Mouse (Mus musculus): ENCODE data around the gene Pgs1. TPM values are rescaled to one million over a fixed set of nuclear protein-coding genes. Genes with fewer than 3 reads are reported as not detected.

Pgs1 gene
- polyA plus RNA-seq, 1 experiment from 2014 or later = 29.6 TPM

DNA sequence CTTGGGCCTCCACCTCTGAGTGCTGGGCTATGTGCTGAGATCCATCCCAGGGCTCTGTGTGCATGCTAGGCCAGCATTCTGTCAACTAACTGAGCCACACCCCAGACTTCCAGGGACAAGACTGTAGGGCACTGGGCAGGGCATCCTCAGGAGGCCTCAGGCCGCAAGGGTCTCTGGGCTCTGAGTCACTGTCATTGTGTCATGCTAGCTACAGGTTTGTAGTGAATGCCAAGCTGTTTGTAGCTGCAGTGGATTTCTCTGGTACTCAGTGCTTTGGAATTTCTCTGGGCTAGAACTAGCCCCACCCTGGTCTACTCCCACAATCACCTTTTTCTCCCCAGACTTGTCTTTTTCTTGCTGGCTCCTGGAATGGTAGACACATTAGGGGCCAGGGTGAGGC is 26.5 kb downstream of the Pgs1 start:
- H3K4me1 ChIP-seq (replicated peaks; ENCODE audit: insufficient read depth, low read length) = peaks cover 21% of the 10 kb centered on the region
- 100% methylated on average over 1 of the region's 1 CpGs for WGBS
- ATAC-seq (replicated peaks; ENCODE audit: low FRiP score, low read depth) = no peak

DNA sequence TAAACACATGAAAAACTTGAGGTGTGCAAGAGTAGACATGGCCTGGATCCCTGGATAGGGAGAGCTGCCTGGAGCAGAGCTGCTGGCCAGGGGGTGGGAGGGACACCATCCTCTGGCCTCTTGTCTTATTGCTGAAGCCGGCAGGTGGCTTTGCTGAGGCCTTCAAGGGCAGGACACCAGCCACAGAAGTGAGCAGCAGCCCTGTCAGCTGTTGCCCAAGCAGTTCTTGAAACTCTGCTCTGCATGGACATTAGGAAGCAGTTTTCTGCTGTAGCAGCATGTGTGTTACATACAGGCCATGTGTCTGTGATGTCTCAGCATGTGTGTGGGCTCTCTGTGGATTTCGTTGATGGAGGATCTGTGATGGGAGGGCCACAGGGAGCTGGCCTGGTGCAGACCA is 27.2 kb downstream of the Pgs1 start:
- DNase-seq (ENCODE audit: low spot score) (no peak), ATAC-seq (replicated peaks; ENCODE audit: low FRiP score, low read depth) (no peak)
- 68% methylated on average over 2 of the region's 2 CpGs for WGBS
- no peak for TF ChIP-seq CTCF (IDR thresholded peaks at IDR 0.05; ENCODE audit: low read depth)
- H3K4me1 ChIP-seq (replicated peaks; ENCODE audit: insufficient read depth, low read length) = peaks cover 19% of the 10 kb centered on the region
- no peak overlapping the region for H3K4me2 ChIP-seq (ENCODE audit: low read length)
- no peak overlapping the region for H3K27ac ChIP-seq
- no peak overlapping the region for H3K9ac ChIP-seq (ENCODE audit: low read depth, low read length)
- H3K9me3 ChIP-seq (replicated peaks; ENCODE audit: low read length) = no peaks in the 10 kb centered on the region
- H3K4me3 ChIP-seq (replicated peaks; ENCODE audit: low read depth, low read length) = no peak overlapping the region
- H3K36me3 ChIP-seq (ENCODE audit: insufficient read depth, low read length) = peaks cover 5% of the 10 kb centered on the region; the same call in 1 of the 2 replicates
- H3K27me3 ChIP-seq (ENCODE audit: insufficient read depth, low read length) = no peaks in the 10 kb centered on the region

More for the DNA sequence above, 26.5 kb downstream of the Pgs1 start:
- no peak for TF ChIP-seq CTCF (IDR thresholded peaks at IDR 0.05; ENCODE audit: low read depth)
- Histone ChIP-seq H3K27me3 (ENCODE audit: insufficient read depth, low read length) (no peaks in the 10 kb centered on the region), H3K27ac (no peak overlapping the region), H3K9me3 (replicated peaks; ENCODE audit: low read length) (no peaks in the 10 kb centered on the region), H3K36me3 (ENCODE audit: insufficient read depth, low read length) (peaks cover 5% of the 10 kb centered on the region; the same call in 1 of the 2 replicates), H3K4me3 (replicated peaks; ENCODE audit: low read depth, low read length) (no peak overlapping the region), H3K4me2 (ENCODE audit: low read length) (no peak overlapping the region), H3K9ac (ENCODE audit: low read depth, low read length) (no peak overlapping the region)
- no peak for DNase-seq (ENCODE audit: low spot score)

DNA sequence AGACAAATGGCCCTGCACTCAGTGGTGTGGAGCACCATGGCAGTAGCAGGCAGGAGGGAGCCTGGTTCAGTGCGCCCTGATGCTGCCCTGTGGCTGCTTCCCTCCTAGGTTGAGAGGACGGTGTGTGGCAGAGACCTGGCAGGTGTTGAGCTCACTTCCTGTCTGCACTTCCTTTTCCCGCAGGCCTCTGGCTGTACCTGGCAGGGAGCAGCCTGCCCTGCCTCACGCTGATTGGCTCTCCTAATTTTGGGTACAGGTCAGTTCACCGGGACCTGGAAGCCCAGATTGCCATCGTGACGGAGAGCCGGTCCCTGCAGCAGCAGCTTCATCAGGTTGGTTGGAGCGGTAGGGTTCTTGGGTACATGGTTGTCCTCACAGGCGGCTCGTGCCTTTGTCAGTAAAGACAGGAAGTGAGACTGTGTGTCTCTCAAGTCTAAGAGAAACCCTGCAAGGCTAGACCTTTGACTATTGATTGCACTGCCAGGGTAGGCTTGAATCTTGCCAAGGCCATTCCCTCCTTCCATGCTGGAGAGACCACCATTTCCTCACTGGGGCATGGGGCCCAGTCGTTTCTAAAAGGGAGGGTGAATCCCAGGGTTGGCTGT is 28.4 kb downstream of the Pgs1 start:
- TF ChIP-seq CTCF (IDR thresholded peaks at IDR 0.05; ENCODE audit: low read depth) = no peak
- H3K9ac ChIP-seq (ENCODE audit: low read depth, low read length) = no peak overlapping the region
- H3K9me3 ChIP-seq (replicated peaks; ENCODE audit: low read length) = no peaks in the 10 kb centered on the region
- no peak for ATAC-seq (replicated peaks; ENCODE audit: low FRiP score, low read depth)
- no peaks in the 10 kb centered on the region for H3K27me3 ChIP-seq (ENCODE audit: insufficient read depth, low read length)
- H3K36me3 ChIP-seq (ENCODE audit: insufficient read depth, low read length) = peaks cover 6% of the 10 kb centered on the region
- H3K4me2 ChIP-seq (ENCODE audit: low read length) = no peak overlapping the region
- peaks cover 11% of the 10 kb centered on the region for H3K4me1 ChIP-seq (replicated peaks; ENCODE audit: insufficient read depth, low read length)
- DNase-seq (ENCODE audit: low spot score) = no peak
- WGBS = 77% methylated on average over 12 of the region's 12 CpGs
- no peak overlapping the region for H3K4me3 ChIP-seq (replicated peaks; ENCODE audit: low read depth, low read length)
- H3K27ac ChIP-seq = no peak overlapping the region

DNA sequence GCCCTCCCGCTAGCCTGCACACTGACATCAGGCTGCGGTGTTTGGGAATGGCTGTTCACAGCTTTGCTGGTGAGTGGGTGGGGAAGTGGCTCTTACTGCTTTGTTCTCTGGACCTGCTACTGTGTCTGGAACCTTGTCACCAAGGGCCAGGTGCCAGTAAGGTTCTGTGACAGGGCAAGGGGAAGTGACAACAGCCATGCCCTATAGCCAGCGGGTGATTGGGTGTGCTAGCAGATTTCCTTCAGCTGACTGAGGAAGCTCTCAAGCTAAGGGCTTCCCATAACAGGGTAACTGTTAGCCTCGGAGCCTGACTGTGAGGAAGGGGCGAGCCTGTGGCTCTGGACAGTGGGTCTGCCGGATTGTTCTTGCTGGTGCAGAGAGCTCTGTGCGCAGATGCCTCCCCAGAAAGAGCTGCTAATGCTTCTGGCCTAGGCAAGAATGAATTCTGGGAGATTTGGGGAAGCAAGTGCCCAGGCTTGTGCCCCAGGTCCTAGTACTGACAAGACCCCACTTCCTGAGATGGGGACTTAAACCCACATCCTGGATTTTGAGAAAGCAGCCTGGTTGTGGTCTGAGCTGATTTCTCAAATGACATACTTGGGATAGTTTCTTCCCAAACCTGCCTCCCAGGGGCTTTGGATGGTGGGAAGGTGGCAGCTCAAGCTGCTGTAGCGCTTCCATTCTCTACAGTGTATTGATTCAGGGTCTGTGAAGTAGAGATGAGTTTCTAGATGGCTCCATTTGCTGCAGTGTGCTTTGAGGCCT is 29.5 kb downstream of the Pgs1 start:
- peaks cover 5% of the 10 kb centered on the region; the same call in 1 of the 2 replicates for H3K4me1 ChIP-seq (replicated peaks; ENCODE audit: insufficient read depth, low read length)
- DNase-seq (ENCODE audit: low spot score) = no peak
- peaks cover 14% of the 10 kb centered on the region for H3K36me3 ChIP-seq (ENCODE audit: insufficient read depth, low read length)
- H3K9me3 ChIP-seq (replicated peaks; ENCODE audit: low read length) = no peaks in the 10 kb centered on the region
- H3K9ac ChIP-seq (ENCODE audit: low read depth, low read length) = no peak overlapping the region
- H3K4me2 ChIP-seq (ENCODE audit: low read length) = no peak overlapping the region
- H3K4me3 ChIP-seq (replicated peaks; ENCODE audit: low read depth, low read length) = no peak overlapping the region
- H3K27me3 ChIP-seq (ENCODE audit: insufficient read depth, low read length) = no peaks in the 10 kb centered on the region
- WGBS = 93% methylated on average over 8 of the region's 8 CpGs
- H3K27ac ChIP-seq = no peak overlapping the region
- TF ChIP-seq CTCF (IDR thresholded peaks at IDR 0.05; ENCODE audit: low read depth) = no peak
- no peak for ATAC-seq (replicated peaks; ENCODE audit: low FRiP score, low read depth)

DNA sequence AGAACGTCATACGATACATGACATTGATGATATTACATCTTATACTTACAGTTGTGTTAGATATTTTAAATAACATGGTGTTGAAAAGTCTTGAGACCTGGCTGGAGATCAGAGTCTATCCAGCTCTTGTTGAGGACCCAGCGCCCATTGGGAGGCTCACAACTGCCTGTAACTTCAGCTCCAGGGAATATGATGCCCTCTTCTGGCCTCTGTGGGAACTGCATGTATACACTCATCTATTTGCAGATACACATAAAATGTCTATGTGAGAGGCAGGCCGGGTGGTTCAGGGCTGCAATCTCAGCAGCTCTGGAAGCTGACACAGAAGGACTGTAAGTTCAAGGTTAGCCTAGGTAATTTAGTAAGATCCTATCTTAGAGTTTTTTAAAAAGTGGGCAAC is 32.2 kb downstream of the Pgs1 start:
- Histone ChIP-seq H3K4me2 (ENCODE audit: low read length) (no peak overlapping the region), H3K9ac (ENCODE audit: low read depth, low read length) (no peak overlapping the region), H3K27me3 (ENCODE audit: insufficient read depth, low read length) (no peaks in the 10 kb centered on the region), H3K9me3 (replicated peaks; ENCODE audit: low read length) (no peaks in the 10 kb centered on the region), H3K27ac (no peak overlapping the region), H3K36me3 (ENCODE audit: insufficient read depth, low read length) (peaks cover 17% of the 10 kb centered on the region), H3K4me3 (replicated peaks; ENCODE audit: low read depth, low read length) (no peak overlapping the region), H3K4me1 (replicated peaks; ENCODE audit: insufficient read depth, low read length) (no peaks in the 10 kb centered on the region)
- ATAC-seq (replicated peaks; ENCODE audit: low FRiP score, low read depth) (no peak), DNase-seq (ENCODE audit: low spot score) (no peak)
- 98% methylated on average over 4 of the region's 4 CpGs for WGBS
- TF ChIP-seq CTCF (IDR thresholded peaks at IDR 0.05; ENCODE audit: low read depth) = peak; percentile 64

DNA sequence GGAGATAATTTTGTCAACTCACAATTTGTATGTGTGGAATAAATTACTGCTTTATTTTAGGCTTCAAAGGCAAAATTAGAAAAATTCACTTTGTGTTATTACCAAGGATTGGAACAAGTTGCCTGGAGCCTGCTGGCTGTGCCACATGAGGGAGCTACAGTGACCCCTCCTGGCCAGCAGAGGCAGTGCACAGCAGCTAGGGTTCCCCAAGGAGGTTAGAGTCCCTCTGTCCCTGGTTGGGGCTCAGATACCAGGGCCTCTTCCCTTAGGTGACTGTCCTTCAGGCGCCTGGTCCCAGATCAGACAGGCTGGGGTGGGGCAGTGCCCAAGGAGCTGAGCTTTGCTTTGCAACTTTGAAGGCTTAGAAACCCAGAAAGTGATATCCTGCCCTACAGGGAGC is 35.7 kb downstream of the Pgs1 start:
- 89% methylated on average over 1 of the region's 1 CpGs for WGBS
- Histone ChIP-seq H3K27me3 (ENCODE audit: insufficient read depth, low read length) (no peaks in the 10 kb centered on the region), H3K27ac (no peak overlapping the region), H3K36me3 (ENCODE audit: insufficient read depth, low read length) (peaks cover 25% of the 10 kb centered on the region), H3K4me1 (replicated peaks; ENCODE audit: insufficient read depth, low read length) (peaks cover 3% of the 10 kb centered on the region; the same call in 1 of the 2 replicates), H3K4me2 (ENCODE audit: low read length) (no peak overlapping the region), H3K9ac (ENCODE audit: low read depth, low read length) (no peak overlapping the region), H3K9me3 (replicated peaks; ENCODE audit: low read length) (no peaks in the 10 kb centered on the region), H3K4me3 (replicated peaks; ENCODE audit: low read depth, low read length) (no peak overlapping the region)
- ATAC-seq (replicated peaks; ENCODE audit: low FRiP score, low read depth) (no peak), DNase-seq (ENCODE audit: low spot score) (peak; percentile 80)
- peak; percentile 91 for TF ChIP-seq CTCF (IDR thresholded peaks at IDR 0.05; ENCODE audit: low read depth)

Measured in kidney, postnatal 0 days (tissue).